Mouse (Mus musculus) MEL (cell line): Measurements from ENCODE around the gene Zfp646.

Experiments
- CTCF ChIP-seq, 3 experiments: IDR thresholded peaks in 2 of 3; conservative IDR thresholded peaks in 1 of 3; 2 replicates each; pipeline ENCODE4 v1.5.1; 2011 to 2012; ENCODE audit warnings: low read length in 3 of 3, low read depth in 2 of 3, mild to moderate bottlenecking in 2 of 3, improper control_type of control experiment in 1 of 3, inconsistent platforms in 1 of 3, mixed read lengths in 1 of 3, moderate library complexity in 1 of 3; ENCODE audit not compliant: control insufficient read depth in 1 of 3, insufficient read depth in 1 of 3, poor library complexity in 1 of 3, severe bottlenecking in 1 of 3
- MAX ChIP-seq: IDR thresholded peaks from 2 replicates; pipeline ENCODE4 v1.6.1; 2011; ENCODE audit warnings: low read length, improper control_type of control experiment
- POLR2A ChIP-seq, 2 experiments: IDR thresholded peaks; 2 replicates each; pipeline ENCODE4 v1.6.1; 2011 to 2012; ENCODE audit warnings: low read length in 2 of 2, mild to moderate bottlenecking in 2 of 2, control low read depth in 1 of 2, improper control_type of control experiment in 1 of 2, low read depth in 1 of 2, moderate library complexity in 1 of 2; ENCODE audit not compliant: control insufficient read depth in 1 of 2, insufficient read depth in 1 of 2, poor library complexity in 1 of 2
- UBTF ChIP-seq: IDR thresholded peaks from 2 replicates; pipeline ENCODE4 v1.6.1; 2012; ENCODE audit warnings: low read depth, mild to moderate bottlenecking, inconsistent platforms, low read length, improper control_type of control experiment, moderate library complexity, borderline replicate concordance; ENCODE audit not compliant: insufficient read depth
- ZMIZ1 ChIP-seq: IDR thresholded peaks from 2 replicates; pipeline ENCODE4 v1.6.1; 2012; ENCODE audit warnings: low read depth, mild to moderate bottlenecking, inconsistent platforms, low read length, improper control_type of control experiment, moderate library complexity

DNA sequence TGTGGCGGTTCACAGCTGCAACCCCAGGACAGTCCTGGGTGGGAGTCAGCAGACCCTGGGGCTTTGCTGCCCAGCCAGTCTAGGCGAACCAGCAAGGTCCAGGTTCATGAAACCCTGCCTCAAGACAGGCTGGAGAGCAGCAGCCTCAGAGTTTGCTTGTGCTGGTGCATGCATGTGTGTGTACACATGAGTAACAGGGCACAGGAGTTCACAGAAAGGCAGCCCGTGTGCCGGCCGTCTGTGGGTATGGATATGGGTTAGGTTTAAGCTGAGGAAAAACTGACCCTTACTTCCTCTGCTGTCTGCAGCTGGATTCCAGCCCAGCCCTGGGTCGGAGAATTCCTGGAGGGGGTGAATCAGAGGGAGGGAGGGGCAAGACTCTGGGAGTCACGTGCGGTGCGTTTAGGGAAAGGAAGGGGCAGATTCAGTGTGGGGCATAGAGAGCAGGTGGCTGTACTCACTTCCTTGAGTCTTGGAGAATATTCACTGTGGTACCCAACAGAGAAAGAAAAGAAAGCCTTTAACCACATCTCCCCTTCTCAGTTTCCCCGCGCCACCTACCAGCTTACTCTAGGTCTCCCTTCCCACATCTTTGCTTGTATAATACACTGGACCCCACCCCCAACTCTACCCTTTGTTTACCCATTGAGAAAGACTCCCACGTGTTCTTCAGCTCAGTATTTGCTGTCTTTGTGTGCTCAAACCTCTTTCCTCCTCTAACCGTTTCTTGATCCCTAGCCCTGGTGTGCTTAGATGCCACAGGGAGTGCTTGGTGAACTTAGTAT is 55.5 kb downstream of the Zfp646 start:
- TF ChIP-seq UBTF (no peak), MAX (no peak), CTCF (IDR thresholded peaks at IDR 0.05 in 2 of 3, conservative IDR thresholded peaks at IDR 0.05 in 1 of 3; ENCODE audit: control insufficient read depth in 1 of 3, insufficient read depth in 1 of 3, low read depth in 2 of 3, low read length in 3 of 3, poor library complexity in 1 of 3, severe bottlenecking in 1 of 3) (no peak), ZMIZ1 (no peak), POLR2A (IDR thresholded peaks at IDR 0.05; ENCODE audit: control insufficient read depth in 1 of 2, insufficient read depth in 1 of 2, low read depth in 1 of 2, low read length in 2 of 2, poor library complexity in 1 of 2) (no peak)
